Mouse (Mus musculus) heart, embryonic 11.5 days (tissue): ENCODE results near the gene Mrpl14. TPM values are rescaled to one million over a fixed set of nuclear protein-coding genes. Genes with fewer than 3 reads are reported as not detected.

Source experiments
- ATAC-seq: fragments of 200-750 bp; cut with Nextera tagmentation; replicated peaks from 2 replicates; pipeline ENCODE4 v1.8.0; 2017; ENCODE audit warnings: moderate library complexity; ENCODE audit not compliant: insufficient number of reproducible peaks, low FRiP score, low TSS enrichment
- H3K27ac ChIP-seq: fragments of 300-500 bp; sonication (generic); 2 replicates; pipeline ENCODE4 v1.5.1; 2014; ENCODE audit warnings: mild to moderate bottlenecking, low read depth, low read length
- H3K27me3 ChIP-seq: fragments of 300-500 bp; sonication (generic); 2 replicates; pipeline ENCODE4 v1.6.1; 2014; ENCODE audit warnings: mild to moderate bottlenecking, low read length, mixed read lengths; ENCODE audit not compliant: control insufficient read depth, insufficient read depth
- H3K36me3 ChIP-seq: fragments of 300-500 bp; sonication (generic); 2 replicates; pipeline ENCODE4 v1.6.1; 2014; ENCODE audit warnings: mild to moderate bottlenecking, low read length, moderate library complexity, mixed read lengths; ENCODE audit not compliant: control insufficient read depth, insufficient read depth
- H3K4me1 ChIP-seq: fragments of 300-500 bp; sonication (generic); 2 replicates; pipeline ENCODE4 v1.6.1; 2014; ENCODE audit warnings: low read length; ENCODE audit not compliant: control insufficient read depth, insufficient read depth
- H3K4me2 ChIP-seq: fragments of 300-500 bp; sonication (generic); 2 replicates; pipeline ENCODE4 v1.6.1; 2014; ENCODE audit warnings: mild to moderate bottlenecking, moderate library complexity
- H3K4me3 ChIP-seq: fragments of 300-500 bp; sonication (generic); 2 replicates; pipeline ENCODE4 v1.5.1; 2014; ENCODE audit warnings: low read depth, low read length
- H3K9ac ChIP-seq: fragments of 300-500 bp; sonication (generic); 2 replicates; pipeline ENCODE4 v1.6.1; 2014; ENCODE audit warnings: mild to moderate bottlenecking, low read depth, low read length, moderate library complexity
- H3K9me3 ChIP-seq: fragments of 300-500 bp; sonication (generic); replicated peaks from 2 replicates; pipeline ENCODE4 v1.6.1; 2016; ENCODE audit warnings: low read length; ENCODE audit not compliant: control insufficient read depth
- WGBS: fragments of 180-500 bp; shearing (Covaris S2); extraction: QIAGEN DNeasy Blood & Tissue Kit; methylation state at CpG from one replicate; pipeline ENCODE4 v1.1.7; 2014; ENCODE audit not compliant: insufficient replicate concordance; 5-methylcytosine and 5-hydroxymethylcytosine counted together
- polyA plus RNA-seq: library from polyadenylated mRNA; unstranded; fragments of >200 nt; fragmentation: Nextera tagmentation; extraction: Ambion mirVana; gene quantifications from 2 replicates; pipeline ENCODE4 v1.2.1, GENCODE M21; 2014

The Mrpl14 gene
- polyA plus RNA-seq, 1 experiment from 2014 or later, result 131 TPM

DNA sequence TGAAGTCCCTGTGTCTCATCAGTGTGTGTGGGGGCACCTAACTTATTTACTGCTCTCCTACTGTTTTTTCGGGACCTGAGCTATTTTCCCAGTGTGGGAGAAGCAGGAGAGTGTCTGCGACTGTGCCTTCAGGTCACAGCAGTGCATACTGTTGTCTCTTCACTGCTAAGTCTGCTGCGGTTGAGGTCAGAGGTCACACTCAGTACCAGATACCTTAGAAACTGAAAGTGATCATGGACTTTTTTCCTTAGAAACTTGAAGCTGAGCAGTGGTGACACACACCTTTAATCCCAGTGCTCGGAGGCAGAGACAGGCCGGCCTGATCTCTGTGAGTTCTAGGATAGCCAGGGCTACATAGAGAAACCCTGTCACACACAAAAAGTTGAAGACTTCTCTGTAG, 6.0 kb downstream of the Mrpl14 start:
- H3K27me3 ChIP-seq, result no peaks in the 10 kb centered on the region
- no peak overlapping the region for H3K27ac ChIP-seq
- no peak overlapping the region for H3K4me3 ChIP-seq
- peaks cover 33% of the 10 kb centered on the region for H3K4me1 ChIP-seq
- no peaks in the 10 kb centered on the region for H3K36me3 ChIP-seq
- H3K9ac ChIP-seq, result no peak overlapping the region
- WGBS, result 74% methylated on average over 5 of the region's 5 CpGs
- no peak overlapping the region for H3K4me2 ChIP-seq
- ATAC-seq, result no peak
- H3K9me3 ChIP-seq, result no peaks in the 10 kb centered on the region

DNA sequence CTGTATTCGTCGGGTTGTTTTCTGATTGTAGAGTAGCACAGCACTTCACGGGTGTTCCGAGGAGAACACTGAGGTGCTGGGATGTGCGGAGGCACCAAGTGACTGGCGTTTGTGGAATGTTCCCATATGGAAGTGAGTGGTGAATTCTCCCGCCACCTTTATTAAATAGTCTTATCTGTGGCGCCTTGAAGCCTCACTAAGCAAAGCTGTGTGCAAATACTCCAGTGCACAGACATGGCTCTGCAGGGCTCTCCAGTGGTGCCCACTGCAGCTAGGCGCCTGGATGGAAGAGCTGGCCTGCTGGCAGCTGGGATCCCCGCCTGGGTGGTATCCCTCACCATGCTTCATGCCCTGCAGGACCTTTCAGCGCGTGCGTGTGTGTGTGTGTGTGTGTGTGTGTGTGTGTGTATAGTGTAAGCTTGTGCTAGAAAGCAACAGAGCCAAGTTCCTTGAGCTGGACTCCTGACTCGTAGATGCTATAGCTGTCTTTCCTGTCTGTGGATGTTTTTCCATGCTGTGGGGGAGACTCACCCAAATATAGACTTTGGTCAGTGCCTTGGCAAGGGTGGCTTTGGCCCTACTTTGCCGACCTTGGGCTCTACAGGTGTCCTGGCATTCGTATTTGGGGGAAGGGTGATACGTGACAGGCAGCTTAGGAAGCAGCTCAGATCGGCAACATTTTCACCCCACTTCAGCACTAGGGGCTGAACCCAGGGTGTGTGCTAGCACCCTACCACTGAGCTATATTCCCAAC, 7.9 kb downstream of the Mrpl14 start:
- Histone ChIP-seq H3K4me2 (peak overlapping the region; percentile 7; the same call in 1 of the 2 replicates), H3K4me1 (peaks cover 28% of the 10 kb centered on the region), H3K27ac (0 out of 2 replicates have a peak overlapping the region, but pooled peaks have one; percentile 10), H3K36me3 (peaks cover 5% of the 10 kb centered on the region; the same call in 1 of the 2 replicates), H3K9me3 (no peaks in the 10 kb centered on the region), H3K4me3 (no peak overlapping the region), H3K9ac (0 out of 2 replicates have a peak overlapping the region, but pooled peaks have one; percentile 34), H3K27me3 (no peaks in the 10 kb centered on the region)
- 63% methylated on average over 18 of the region's 18 CpGs for WGBS
- ATAC-seq, result no peak

DNA sequence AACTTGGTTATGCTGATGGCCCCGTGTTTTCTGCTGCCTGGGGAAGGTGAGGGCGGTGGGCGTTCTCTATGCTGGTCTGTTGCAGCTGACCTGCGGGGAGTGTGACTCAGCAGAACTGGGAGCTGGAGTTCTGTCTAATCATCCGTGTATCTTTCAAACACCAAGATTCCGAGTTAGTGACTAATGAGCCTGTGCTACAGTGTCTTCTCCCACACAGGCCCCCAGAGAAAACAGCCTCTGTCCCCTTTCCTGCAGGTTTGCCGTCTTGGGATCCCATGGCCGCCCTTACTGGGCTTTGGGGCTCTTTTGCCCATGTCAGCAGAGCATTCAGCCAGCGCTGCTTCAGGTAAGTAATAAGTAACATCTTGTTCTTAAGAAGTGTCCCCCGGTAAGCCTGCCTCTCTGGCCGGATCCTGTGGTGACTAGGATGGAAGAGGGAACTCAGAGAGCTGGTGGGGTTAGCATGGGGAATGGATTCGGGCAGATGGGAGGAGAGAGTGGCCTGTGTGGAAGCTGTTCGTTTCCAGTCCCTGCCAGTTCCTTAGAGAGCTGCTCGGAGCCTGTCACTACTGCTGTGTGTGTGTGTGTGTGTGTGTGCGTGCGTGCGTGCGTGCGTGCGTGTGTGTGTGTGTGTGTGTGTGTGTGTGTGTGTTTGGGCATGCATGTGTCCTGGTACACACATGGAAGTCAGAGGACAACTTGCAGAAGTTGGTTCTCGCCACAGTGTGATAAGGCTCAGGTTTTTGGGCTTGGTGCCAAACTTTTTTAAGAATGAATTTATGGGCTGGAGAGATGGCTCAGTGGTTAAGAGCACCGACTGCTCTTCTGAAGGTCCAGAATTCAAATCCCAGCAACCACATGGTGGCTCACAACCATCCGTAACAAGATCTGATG, 9.4 kb downstream of the Mrpl14 start:
- WGBS, result 71% methylated on average over 23 of the region's 23 CpGs
- Histone ChIP-seq H3K36me3 (peaks cover 5% of the 10 kb centered on the region; the same call in 1 of the 2 replicates), H3K9me3 (no peaks in the 10 kb centered on the region), H3K4me3 (no peak overlapping the region), H3K9ac (no peak overlapping the region), H3K4me2 (no peak overlapping the region), H3K4me1 (peaks cover 33% of the 10 kb centered on the region), H3K27me3 (no peaks in the 10 kb centered on the region), H3K27ac (no peak overlapping the region)
- ATAC-seq, result no peak; the same call in 1 of the 2 replicates

DNA sequence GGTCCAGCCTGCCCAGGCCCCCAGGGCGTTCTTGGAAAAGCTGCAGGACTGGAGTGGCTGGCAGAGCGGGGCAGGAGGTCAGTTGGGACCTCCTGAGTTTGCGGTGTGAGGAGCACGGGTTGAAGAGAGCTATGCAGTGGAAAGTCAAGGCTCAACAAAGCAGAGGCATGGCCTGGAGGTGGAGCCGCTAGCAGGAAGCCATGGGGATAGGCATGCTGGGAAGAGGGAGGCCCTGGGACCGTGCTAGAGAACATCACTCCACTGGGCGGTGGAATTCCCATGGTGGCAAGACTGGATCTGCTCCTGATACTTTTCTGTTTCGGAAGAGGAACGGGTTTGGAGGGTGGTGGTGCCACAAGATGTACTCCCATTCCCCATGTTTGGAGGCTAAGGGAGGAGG, 10.9 kb downstream of the Mrpl14 start:
- H3K27ac ChIP-seq, result no peak overlapping the region
- no peak overlapping the region for H3K9ac ChIP-seq
- H3K27me3 ChIP-seq, result no peaks in the 10 kb centered on the region
- ATAC-seq, result no peak
- WGBS, result 88% methylated on average over 9 of the region's 9 CpGs
- no peak overlapping the region for H3K4me3 ChIP-seq
- peaks cover 41% of the 10 kb centered on the region for H3K4me1 ChIP-seq
- peaks cover 5% of the 10 kb centered on the region; the same call in 1 of the 2 replicates for H3K36me3 ChIP-seq
- H3K4me2 ChIP-seq, result no peak overlapping the region
- H3K9me3 ChIP-seq, result no peaks in the 10 kb centered on the region

DNA sequence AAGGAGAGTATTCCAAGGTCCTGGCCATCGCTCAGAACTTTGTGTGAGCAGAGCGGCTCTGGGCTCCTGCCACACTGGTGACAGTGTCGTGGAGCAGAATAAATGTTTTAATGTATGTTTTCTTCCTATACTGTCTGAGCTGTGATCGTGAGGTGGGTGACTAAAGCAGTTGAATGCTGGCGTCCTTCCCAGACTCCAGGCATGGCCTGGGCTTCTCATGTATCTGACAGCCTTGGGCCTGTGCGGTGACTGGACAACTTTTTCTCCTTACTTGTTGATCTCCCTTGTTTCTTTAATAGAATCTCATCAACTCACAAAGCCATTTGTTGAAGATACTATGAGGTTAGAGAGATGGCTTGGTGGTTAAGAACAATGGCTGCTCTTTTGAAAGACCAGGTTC, 12.2 kb downstream of the Mrpl14 start:
- H3K36me3 ChIP-seq, result peaks cover 5% of the 10 kb centered on the region; the same call in 1 of the 2 replicates
- no peak for ATAC-seq
- H3K4me2 ChIP-seq, result no peak overlapping the region
- H3K9me3 ChIP-seq, result no peaks in the 10 kb centered on the region
- no peak overlapping the region for H3K4me3 ChIP-seq
- H3K27ac ChIP-seq, result no peak overlapping the region
- no peak overlapping the region for H3K9ac ChIP-seq
- peaks cover 32% of the 10 kb centered on the region for H3K4me1 ChIP-seq
- WGBS, result 88% methylated on average over 6 of the region's 6 CpGs
- no peaks in the 10 kb centered on the region for H3K27me3 ChIP-seq

DNA sequence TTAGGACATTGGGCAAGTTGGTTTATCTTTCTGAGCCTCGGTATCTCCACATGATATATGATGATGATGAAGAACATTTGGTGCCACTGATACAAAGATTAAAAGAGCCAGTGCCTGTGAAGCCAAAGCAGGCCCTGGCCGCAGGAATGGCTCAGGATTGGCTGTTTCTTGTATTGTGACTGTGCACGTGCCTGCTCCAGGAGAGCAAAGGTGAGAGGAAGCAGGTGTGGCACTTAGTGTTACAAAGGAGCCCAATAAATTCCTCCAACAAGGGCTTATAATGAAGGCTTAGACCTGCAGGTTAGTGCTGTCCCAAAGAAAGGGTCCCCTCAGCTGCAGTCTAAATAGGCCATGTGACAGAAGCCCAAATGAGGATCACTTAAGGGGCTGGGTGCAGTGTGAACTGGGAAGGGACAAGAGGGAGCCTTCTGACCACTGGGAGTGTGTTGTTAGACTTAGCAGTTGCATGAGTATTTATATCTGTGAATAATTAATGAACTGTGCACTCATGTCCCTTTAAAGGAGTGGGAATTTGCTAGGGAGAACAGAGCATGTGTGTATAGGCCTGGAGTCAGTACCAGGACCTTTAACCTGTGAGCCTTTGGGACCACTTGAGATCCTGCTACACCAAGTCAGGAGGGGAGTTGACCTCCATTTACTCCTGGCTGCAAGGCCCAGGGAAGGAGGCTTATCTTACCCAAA, 13.1 kb downstream of the Mrpl14 start:
- Histone ChIP-seq H3K4me2 (no peak overlapping the region), H3K4me3 (no peak overlapping the region), H3K36me3 (peaks cover 5% of the 10 kb centered on the region; the same call in 1 of the 2 replicates), H3K27ac (no peak overlapping the region), H3K9ac (no peak overlapping the region), H3K27me3 (no peaks in the 10 kb centered on the region), H3K9me3 (no peaks in the 10 kb centered on the region), H3K4me1 (peaks cover 24% of the 10 kb centered on the region)
- ATAC-seq, result no peak
- WGBS, result 87% methylated on average over 3 of the region's 3 CpGs

DNA sequence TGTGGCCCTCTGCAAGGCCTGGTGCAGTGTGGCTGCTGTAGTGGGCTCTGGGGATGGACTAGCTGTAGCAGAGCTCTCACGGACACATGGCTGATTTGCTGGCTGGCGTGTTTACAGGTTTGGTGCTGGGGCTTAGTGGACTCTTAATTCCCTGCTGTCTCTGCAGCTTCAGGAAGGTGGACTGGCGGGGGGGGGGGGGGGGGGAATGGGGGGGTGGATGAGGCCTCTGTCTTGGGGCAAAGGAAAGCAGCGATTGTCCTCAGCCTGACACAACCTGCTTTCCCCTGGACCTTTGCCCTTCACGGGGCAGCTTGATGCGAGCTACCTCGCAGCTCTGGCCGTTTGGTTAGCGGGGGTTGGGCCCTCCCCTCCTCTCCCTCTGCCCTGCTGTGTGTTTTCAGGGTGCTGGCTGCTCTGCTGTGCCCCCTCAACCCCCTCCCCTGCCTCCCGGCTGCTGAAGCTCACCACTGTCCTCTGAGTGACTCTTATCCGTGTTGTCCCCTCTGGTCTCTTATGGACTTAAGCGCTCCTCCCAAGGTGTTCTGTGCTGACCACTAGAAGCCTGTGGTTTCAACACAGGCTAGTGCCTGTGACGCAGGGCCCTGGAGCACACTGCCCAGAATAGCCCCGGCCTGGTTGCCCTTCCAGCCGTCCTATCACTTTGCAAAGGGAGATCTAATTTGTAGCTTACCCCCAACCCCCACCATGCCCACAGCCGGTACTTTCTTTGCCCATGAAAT, 14.5 kb downstream of the Mrpl14 start:
- Histone ChIP-seq H3K9me3 (no peaks in the 10 kb centered on the region), H3K27me3 (no peaks in the 10 kb centered on the region), H3K27ac (peak overlapping the region; percentile 48), H3K36me3 (peaks cover 5% of the 10 kb centered on the region; the same call in 1 of the 2 replicates), H3K9ac (peak overlapping the region; percentile 48; the same call in 1 of the 2 replicates), H3K4me2 (no peak overlapping the region), H3K4me3 (no peak overlapping the region), H3K4me1 (peaks cover 13% of the 10 kb centered on the region; the same call in 1 of the 2 replicates)
- 40% methylated on average over 12 of the region's 16 CpGs for WGBS
- 0 out of 2 replicates have a peak, but pooled peaks have one; percentile 41 for ATAC-seq
